Mouse (Mus musculus) embryonic facial prominence, embryonic 14.5 days (tissue): ENCODE results near the gene Dlk2. TPM values are rescaled to one million over a fixed set of nuclear protein-coding genes. Genes with fewer than 3 reads are reported as not detected.

Experiments
- ATAC-seq: fragments of 200-750 bp; cut with Nextera tagmentation; 2 replicates; pipeline ENCODE4 v1.8.0; 2017; ENCODE audit warnings: low read depth, moderate number of reproducible peaks, moderate TSS enrichment
- DNase-seq: peaks from one replicate; pipeline ENCODE4 v3.0.0-alpha.2; 2015; ENCODE audit warnings: low spot score
- H3K27ac ChIP-seq: fragments of 300-500 bp; sonication (generic); replicated peaks from 2 replicates; pipeline ENCODE4 v1.5.1; 2014; ENCODE audit warnings: low read depth, mild to moderate bottlenecking, low read length, moderate library complexity
- H3K27me3 ChIP-seq: fragments of 300-500 bp; sonication (generic); replicated peaks from 2 replicates; pipeline ENCODE4 v1.6.1; 2014; ENCODE audit warnings: low read length; ENCODE audit not compliant: control insufficient read depth, insufficient read depth
- H3K36me3 ChIP-seq: fragments of 300-500 bp; sonication (generic); 2 replicates; pipeline ENCODE4 v1.6.1; 2014; ENCODE audit warnings: low read length, mixed read lengths; ENCODE audit not compliant: control insufficient read depth, insufficient read depth
- H3K4me1 ChIP-seq: fragments of 300-500 bp; sonication (generic); 2 replicates; pipeline ENCODE4 v1.6.1; 2014; ENCODE audit warnings: antibody characterized with exemption, low read length; ENCODE audit not compliant: control insufficient read depth, insufficient read depth
- H3K4me2 ChIP-seq: fragments of 300-500 bp; sonication (generic); 2 replicates; pipeline ENCODE4 v1.6.1; 2014; ENCODE audit warnings: low read depth, mild to moderate bottlenecking, low read length, moderate library complexity, mixed read lengths
- H3K4me3 ChIP-seq: fragments of 300-500 bp; sonication (generic); 2 replicates; pipeline ENCODE4 v1.5.1; 2014; ENCODE audit warnings: low read depth, mild to moderate bottlenecking, low read length
- H3K9ac ChIP-seq: fragments of 300-500 bp; sonication (generic); 2 replicates; pipeline ENCODE4 v1.6.1; 2014; ENCODE audit warnings: low read depth, mild to moderate bottlenecking, low read length, moderate library complexity, mixed read lengths
- H3K9me3 ChIP-seq: fragments of 300-500 bp; sonication (generic); 2 replicates; pipeline ENCODE4 v1.6.1; 2016; ENCODE audit warnings: low read length; ENCODE audit not compliant: control insufficient read depth
- WGBS: fragments of 180-500 bp; shearing (Covaris S2); extraction: QIAGEN DNeasy Blood & Tissue Kit; methylation state at CpG from one replicate; pipeline ENCODE4 v1.1.7; 2014; 5-methylcytosine and 5-hydroxymethylcytosine counted together
- polyA plus RNA-seq: library from polyadenylated mRNA; unstranded; fragments of >200 nt; fragmentation: Nextera tagmentation; extraction: Ambion mirVana; gene quantifications from 2 replicates; pipeline ENCODE4 v1.2.1, GENCODE M21; 2014

Dlk2 gene
- polyA plus RNA-seq, 1 experiment from 2014 or later = 7.6 TPM

DNA sequence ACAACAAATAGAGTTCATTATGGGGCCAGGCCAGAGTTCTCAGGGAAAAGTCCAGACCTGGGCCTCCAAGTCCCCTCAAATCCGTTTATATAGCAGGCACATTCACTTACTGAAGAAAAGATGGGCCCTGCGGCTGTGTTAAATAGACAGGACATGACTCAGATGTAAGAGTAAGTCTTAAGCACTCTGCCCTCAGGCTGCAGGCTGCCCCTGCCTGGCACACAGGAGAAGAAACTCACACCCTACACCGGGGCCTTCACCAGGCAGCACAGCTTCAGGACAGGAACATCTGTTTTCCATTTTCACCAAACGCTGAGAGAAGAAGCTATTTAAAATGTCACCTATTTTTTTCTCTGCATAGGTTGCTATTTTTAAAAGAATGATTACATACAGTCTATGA, 19.6 kb upstream of the Dlk2 start:
- 22% methylated on average over 4 of the region's 4 CpGs for WGBS
- H3K4me3 ChIP-seq = no peak overlapping the region
- ATAC-seq (peak; percentile 41), DNase-seq (peak; percentile 80)
- no peak overlapping the region for H3K4me2 ChIP-seq
- peak overlapping the region; percentile 78 for H3K27ac ChIP-seq
- H3K36me3 ChIP-seq = peaks cover 36% of the 10 kb centered on the region
- no peak overlapping the region for H3K9ac ChIP-seq
- peaks cover 47% of the 10 kb centered on the region for H3K4me1 ChIP-seq
- no peaks in the 10 kb centered on the region for H3K9me3 ChIP-seq
- H3K27me3 ChIP-seq = no peaks in the 10 kb centered on the region

DNA sequence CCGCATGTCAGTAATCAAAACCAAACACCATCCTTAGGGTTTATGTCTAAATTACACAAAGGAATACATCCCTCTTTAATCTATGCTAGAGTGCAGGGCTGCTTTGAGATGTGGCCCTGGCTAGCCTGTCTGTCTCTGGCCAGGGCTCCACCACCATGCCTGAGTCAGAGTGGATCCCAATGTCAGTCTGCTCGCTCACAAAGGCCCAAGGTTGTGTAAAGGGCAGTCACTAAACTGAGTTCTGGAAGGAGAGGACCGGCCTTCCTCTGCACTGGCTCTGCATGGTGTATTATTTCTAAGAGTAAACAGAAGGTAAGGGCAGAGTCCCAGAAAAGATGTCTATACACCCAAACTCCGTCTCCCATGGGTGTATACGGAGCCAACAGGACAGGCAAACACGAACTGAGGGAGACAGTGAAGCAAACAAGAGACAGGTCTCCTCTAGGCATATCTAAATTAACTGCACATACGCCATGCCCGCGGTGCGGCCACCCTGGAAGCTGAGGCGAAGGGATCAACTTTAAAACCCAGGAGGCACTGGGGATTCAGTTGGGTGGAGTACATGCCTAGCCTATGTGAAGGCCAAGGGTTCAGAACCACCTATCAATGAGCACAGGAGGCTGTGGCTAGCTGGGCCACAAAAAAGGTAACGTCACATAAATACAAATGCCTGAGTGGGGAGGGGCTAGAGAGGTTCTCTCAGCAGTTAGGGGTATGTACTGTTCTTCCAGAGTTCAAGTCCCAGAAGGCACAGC, 19.0 kb upstream of the Dlk2 start:
- H3K9me3 ChIP-seq = no peaks in the 10 kb centered on the region
- H3K27me3 ChIP-seq = no peaks in the 10 kb centered on the region
- WGBS = 59% methylated on average over 12 of the region's 12 CpGs
- H3K4me2 ChIP-seq = peak overlapping the region; percentile 9; the same call in 1 of the 2 replicates
- H3K9ac ChIP-seq = peak overlapping the region; percentile 31; the same call in 1 of the 2 replicates
- peak overlapping the region; percentile 78 for H3K27ac ChIP-seq
- ATAC-seq (peak; percentile 7; the same call in 1 of the 2 replicates), DNase-seq (no peak)
- peaks cover 30% of the 10 kb centered on the region for H3K36me3 ChIP-seq
- H3K4me1 ChIP-seq = peaks cover 49% of the 10 kb centered on the region
- no peak overlapping the region for H3K4me3 ChIP-seq

DNA sequence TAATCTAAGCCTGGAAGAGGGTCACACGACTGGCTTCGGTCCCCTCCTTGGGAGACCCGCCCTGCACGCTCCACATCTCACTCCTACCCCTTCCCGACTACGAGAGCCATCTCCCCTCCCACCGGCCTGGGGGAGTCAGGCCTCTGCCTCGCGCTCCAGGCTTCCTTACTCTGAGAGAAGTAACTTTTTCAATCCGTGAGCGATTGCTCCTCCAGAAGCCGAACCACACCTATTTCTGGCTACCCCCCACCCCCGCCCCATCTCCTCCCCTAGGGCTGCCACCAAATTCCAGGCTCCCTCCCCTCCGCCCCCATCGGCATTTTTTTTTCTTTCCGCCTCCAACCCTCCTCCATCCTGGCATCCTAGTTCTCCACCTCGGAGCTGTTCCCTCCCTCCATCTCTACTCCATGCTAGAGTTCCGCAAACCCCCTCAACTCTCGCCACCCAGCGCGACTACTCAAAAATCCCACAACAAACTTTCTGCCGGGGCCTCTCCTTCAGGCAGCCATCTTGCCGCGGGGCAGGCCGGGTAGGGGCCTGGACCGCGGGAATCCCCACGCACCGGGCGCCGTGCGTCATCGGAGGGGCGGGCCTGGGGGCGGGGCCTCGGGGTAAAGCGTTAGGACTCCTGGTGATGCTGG, 14.6 kb upstream of the Dlk2 start, which contains the start of gene Tjap1:
Tjap1 (minus strand) TSS at position 544 of the 641 bp plus-strand sequence.
- H3K4me1 ChIP-seq = peaks cover 34% of the 10 kb centered on the region
- peak; percentile 95 for ATAC-seq

DNA sequence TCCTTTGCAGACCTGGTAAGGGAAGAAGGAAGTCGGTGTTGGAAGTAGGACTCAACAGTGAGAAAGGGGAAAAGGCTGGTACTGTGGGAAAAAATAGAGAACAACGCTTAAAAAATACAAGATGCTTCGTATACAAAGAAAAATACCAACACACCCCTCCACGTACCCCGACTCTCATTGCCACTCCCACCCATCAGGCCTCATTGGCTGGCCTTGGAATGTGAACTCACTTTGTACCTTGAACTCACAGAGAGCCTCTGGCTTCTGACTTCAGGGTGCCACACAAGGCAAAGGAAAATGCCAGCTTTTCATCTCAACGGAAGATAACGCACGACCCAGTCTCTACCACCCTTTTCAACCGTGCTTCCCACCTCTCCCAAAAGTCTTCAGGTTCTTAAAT, 14.1 kb upstream of the Dlk2 start:
- Histone ChIP-seq H3K4me3 (peak overlapping the region; percentile 67), H3K4me1 (peaks cover 35% of the 10 kb centered on the region), H3K27me3 (no peaks in the 10 kb centered on the region), H3K9me3 (no peaks in the 10 kb centered on the region), H3K27ac (peak overlapping the region; percentile 97; the same call in 1 of the 2 replicates), H3K36me3 (peaks cover 27% of the 10 kb centered on the region), H3K9ac (peak overlapping the region; percentile 84; the same call in 1 of the 2 replicates), H3K4me2 (peak overlapping the region; percentile 87)
- DNase-seq = no peak
- peak; percentile 8; the same call in 1 of the 2 replicates for ATAC-seq
- 26% methylated on average over 9 of the region's 9 CpGs for WGBS

More for the DNA sequence above, 14.6 kb upstream of the Dlk2 start, which contains the start of gene Tjap1:
- peak; percentile 94 for DNase-seq
- Histone ChIP-seq H3K4me2 (peak within 1 kb of the TSS; percentile 87), H3K9ac (peak within 1 kb of the TSS; percentile 84), H3K36me3 (peaks cover 28% of the 10 kb centered on the region), H3K27me3 (no peaks in the 10 kb centered on the region), H3K4me3 (peak within 1 kb of the TSS; percentile 67), H3K27ac (peak within 1 kb of the TSS; percentile 97), H3K9me3 (no peaks in the 10 kb centered on the region)
- WGBS = 2% methylated on average over 32 of the region's 37 CpGs

DNA sequence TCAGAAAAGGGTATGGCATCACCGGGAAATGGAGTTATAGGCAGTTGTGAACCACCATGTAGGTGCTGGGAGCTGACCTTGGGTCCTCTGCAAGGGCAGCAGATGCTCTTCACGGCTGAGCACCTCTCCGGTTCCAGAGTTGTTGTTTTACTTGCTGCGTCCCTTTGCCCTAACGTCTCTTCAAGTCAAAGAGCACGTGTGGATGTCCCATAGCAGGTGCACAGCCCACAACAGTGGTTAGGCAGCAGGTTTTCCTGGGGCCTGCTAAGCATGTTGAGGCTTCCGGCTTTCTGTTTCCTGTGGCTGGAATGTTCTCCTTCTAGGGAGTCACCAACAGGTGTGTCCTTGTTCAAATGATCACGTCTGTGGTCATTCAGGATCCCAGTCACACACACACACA, 13.3 kb upstream of the Dlk2 start:
- H3K9me3 ChIP-seq = no peaks in the 10 kb centered on the region
- H3K4me3 ChIP-seq = no peak overlapping the region
- WGBS = 85% methylated on average over 8 of the region's 8 CpGs
- H3K36me3 ChIP-seq = peaks cover 19% of the 10 kb centered on the region
- H3K27me3 ChIP-seq = no peaks in the 10 kb centered on the region
- H3K4me1 ChIP-seq = peaks cover 30% of the 10 kb centered on the region
- H3K4me2 ChIP-seq = no peak overlapping the region
- no peak overlapping the region for H3K9ac ChIP-seq
- ATAC-seq (no peak), DNase-seq (no peak)
- no peak overlapping the region for H3K27ac ChIP-seq

DNA sequence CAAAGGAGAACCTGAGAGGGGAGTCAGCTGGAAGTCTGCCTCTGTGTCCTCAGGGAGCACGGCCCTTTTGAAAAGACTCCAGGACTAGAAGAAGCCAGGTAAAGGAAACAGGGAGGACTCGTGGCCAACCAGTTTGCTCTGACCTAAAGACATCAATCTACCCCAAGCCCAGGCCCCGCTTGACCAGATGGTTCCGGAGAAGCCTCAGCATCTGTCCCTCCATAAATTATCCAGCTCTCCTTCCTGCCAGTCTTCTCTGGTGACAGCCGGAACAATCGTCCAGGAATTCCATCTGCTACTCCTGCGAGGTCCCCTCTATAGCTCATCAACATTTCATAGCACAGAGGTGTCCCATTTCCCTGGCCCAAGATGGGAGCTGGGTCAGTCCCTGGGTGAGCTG, 12.6 kb upstream of the Dlk2 start:
- H3K4me3 ChIP-seq = no peak overlapping the region
- H3K27ac ChIP-seq = no peak overlapping the region
- H3K9ac ChIP-seq = no peak overlapping the region
- ATAC-seq (no peak), DNase-seq (no peak)
- H3K36me3 ChIP-seq = peaks cover 13% of the 10 kb centered on the region
- WGBS = 53% methylated on average over 6 of the region's 7 CpGs
- H3K27me3 ChIP-seq = no peaks in the 10 kb centered on the region
- no peaks in the 10 kb centered on the region for H3K9me3 ChIP-seq
- no peak overlapping the region for H3K4me2 ChIP-seq
- peaks cover 30% of the 10 kb centered on the region for H3K4me1 ChIP-seq

DNA sequence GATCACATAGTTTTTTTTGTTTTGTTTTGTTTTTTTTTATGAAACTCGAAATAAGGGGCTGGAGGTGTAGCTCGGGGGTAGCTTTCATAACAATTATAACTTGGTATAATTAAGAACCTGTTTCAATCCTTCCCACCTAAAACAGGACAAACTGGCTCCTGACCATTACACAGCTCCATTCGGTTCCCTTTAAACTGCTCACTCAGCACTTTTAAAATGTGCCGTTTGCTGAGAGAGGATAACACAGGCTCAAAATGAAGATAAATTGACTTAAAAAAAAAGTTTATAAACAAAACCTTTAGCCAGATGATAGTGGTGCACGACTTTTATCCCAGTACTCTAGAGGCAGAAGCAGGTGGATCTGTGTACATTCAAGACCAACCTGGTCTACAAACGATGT, 11.8 kb upstream of the Dlk2 start:
- no peak overlapping the region for H3K4me2 ChIP-seq
- peaks cover 30% of the 10 kb centered on the region for H3K4me1 ChIP-seq
- no peak for ATAC-seq
- H3K9ac ChIP-seq = no peak overlapping the region
- peaks cover 5% of the 10 kb centered on the region for H3K36me3 ChIP-seq
- DNase-seq = no peak
- no peak overlapping the region for H3K4me3 ChIP-seq
- 61% methylated on average over 6 of the region's 6 CpGs for WGBS
- no peaks in the 10 kb centered on the region for H3K9me3 ChIP-seq
- no peaks in the 10 kb centered on the region for H3K27me3 ChIP-seq
- H3K27ac ChIP-seq = no peak overlapping the region

DNA sequence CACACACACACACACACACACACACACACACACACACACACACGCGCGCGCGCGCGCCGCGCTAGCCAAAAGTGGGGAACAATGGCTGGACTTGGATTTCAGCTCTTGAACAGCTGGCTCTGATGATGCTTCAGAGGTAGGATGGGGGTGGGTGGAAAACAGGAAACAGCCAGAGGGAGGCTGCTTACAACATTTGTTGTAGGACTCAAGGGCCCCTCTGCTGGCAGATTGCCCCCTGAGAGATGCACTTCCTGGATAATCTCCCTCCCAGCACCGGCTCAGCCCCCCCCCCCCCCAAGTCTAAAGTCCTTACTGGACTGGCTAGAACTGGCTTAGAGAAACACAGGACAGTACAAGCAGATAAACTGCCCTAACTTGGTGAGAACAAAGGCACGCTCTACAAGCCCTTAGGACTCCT, 9.5 kb upstream of the Dlk2 start:
- Histone ChIP-seq H3K36me3 (no peaks in the 10 kb centered on the region), H3K27ac (peak overlapping the region; percentile 75), H3K4me2 (peak overlapping the region; percentile 28), H3K4me1 (peaks cover 15% of the 10 kb centered on the region), H3K9me3 (no peaks in the 10 kb centered on the region), H3K4me3 (no peak overlapping the region), H3K9ac (peak overlapping the region; percentile 30; the same call in 1 of the 2 replicates), H3K27me3 (no peaks in the 10 kb centered on the region)
- ATAC-seq (peak; percentile 65), DNase-seq (peak; percentile 94)
- 29% methylated on average over 10 of the region's 11 CpGs for WGBS
